Mouse (Mus musculus) neural tube, embryonic 11.5 days (tissue): Measurements from ENCODE around the gene Coq10b. TPM values are rescaled to one million over a fixed set of nuclear protein-coding genes. Genes with fewer than 3 reads are reported as not detected.

Experiments used
- ATAC-seq: fragments of 200-750 bp; cut with Nextera tagmentation; 2 replicates; pipeline ENCODE4 v1.8.0; 2017; ENCODE audit warnings: moderate number of reproducible peaks, mild to moderate bottlenecking, moderate TSS enrichment, moderate library complexity; ENCODE audit not compliant: insufficient read depth, low FRiP score, low TSS enrichment
- DNase-seq: peaks from one replicate; pipeline ENCODE4 v3.0.0-alpha.2; 2015; ENCODE audit warnings: low spot score
- H3K27ac ChIP-seq: fragments of 300-500 bp; sonication (generic); 2 replicates; pipeline ENCODE4 v1.5.1; 2014; ENCODE audit warnings: low read depth, mild to moderate bottlenecking, low read length
- H3K27me3 ChIP-seq: fragments of 300-500 bp; sonication (generic); 2 replicates; pipeline ENCODE4 v1.6.1; 2014; ENCODE audit warnings: mild to moderate bottlenecking, low read length, mixed read lengths; ENCODE audit not compliant: control insufficient read depth, insufficient read depth
- H3K36me3 ChIP-seq: fragments of 300-500 bp; sonication (generic); 2 replicates; pipeline ENCODE4 v1.6.1; 2014; ENCODE audit warnings: mild to moderate bottlenecking, low read length, moderate library complexity, mixed read lengths; ENCODE audit not compliant: control insufficient read depth, insufficient read depth
- H3K4me1 ChIP-seq: fragments of 300-500 bp; sonication (generic); 2 replicates; pipeline ENCODE4 v1.6.1; 2014; ENCODE audit warnings: low read length, mixed read lengths; ENCODE audit not compliant: control insufficient read depth, insufficient read depth
- H3K4me2 ChIP-seq: fragments of 300-500 bp; sonication (generic); 2 replicates; pipeline ENCODE4 v1.6.1; 2014; ENCODE audit warnings: low read depth, mild to moderate bottlenecking, moderate library complexity
- H3K4me3 ChIP-seq: fragments of 300-500 bp; sonication (generic); 2 replicates; pipeline ENCODE4 v1.5.1; 2014; ENCODE audit warnings: low read depth, low read length
- H3K9ac ChIP-seq: fragments of 300-500 bp; sonication (generic); 2 replicates; pipeline ENCODE4 v1.6.1; 2014; ENCODE audit warnings: mild to moderate bottlenecking, low read length
- H3K9me3 ChIP-seq: fragments of 300-500 bp; sonication (generic); 2 replicates; pipeline ENCODE4 v1.6.1; 2016; ENCODE audit warnings: low read length; ENCODE audit not compliant: control insufficient read depth
- WGBS: fragments of 180-500 bp; shearing (Covaris S2); extraction: QIAGEN DNeasy Blood & Tissue Kit; methylation state at CpG from one replicate; pipeline ENCODE4 v1.1.7; 2014; 5-methylcytosine and 5-hydroxymethylcytosine counted together
- polyA plus RNA-seq: library from polyadenylated mRNA; unstranded; fragments of >200 nt; fragmentation: Nextera tagmentation; extraction: Ambion mirVana; gene quantifications from 2 replicates; pipeline ENCODE4 v1.2.1, GENCODE M21; 2014

The Coq10b gene
- polyA plus RNA-seq, 1 experiment from 2014 or later = 31.9 TPM

DNA sequence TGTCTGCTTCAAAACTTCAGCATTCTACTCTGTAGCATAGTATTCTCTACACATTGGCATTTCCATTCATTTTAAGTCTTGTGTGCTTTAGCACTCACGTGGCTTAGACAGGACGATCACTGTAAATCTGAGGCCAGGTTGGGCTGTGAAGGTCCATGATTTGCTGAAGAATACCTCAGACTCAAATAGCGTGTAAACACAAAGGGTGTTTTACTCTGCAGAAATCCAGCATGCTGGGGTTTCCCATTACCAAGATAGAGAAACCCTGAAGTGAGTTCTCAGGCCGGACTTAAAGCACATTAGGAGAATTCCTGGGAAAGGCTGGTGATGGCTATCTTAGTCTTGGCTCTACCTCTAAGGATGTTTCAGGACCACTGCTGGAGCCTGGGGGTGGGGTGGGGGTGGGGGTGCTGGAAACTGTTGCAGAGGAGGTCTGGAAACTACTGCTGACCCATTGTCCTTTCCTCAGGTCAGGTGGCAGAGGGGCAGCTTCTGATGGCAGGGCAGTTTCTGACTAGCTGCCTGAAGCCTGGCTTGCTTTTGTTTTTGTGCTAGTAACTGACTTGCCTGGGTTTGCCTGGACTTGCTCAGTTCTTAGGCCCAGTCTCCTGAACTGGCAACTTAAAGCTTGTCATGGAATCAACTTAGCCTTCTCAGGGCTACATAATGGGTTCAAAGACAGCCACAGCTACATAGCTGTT lies 56.6 kb downstream of the Coq10b start:
- Histone ChIP-seq H3K4me1 (no peaks in the 10 kb centered on the region), H3K4me3 (no peak overlapping the region), H3K27me3 (no peaks in the 10 kb centered on the region), H3K4me2 (no peak overlapping the region), H3K36me3 (no peaks in the 10 kb centered on the region), H3K27ac (no peak overlapping the region), H3K9ac (no peak overlapping the region), H3K9me3 (no peaks in the 10 kb centered on the region)
- ATAC-seq = no peak
- no peak for DNase-seq
- WGBS = 88% methylated on average over 4 of the region's 4 CpGs

Other genes starting within 250 kb of the Coq10b start
- gene Ankrd44, start 126.4 kb upstream of the Coq10b start, polyA plus RNA-seq = 13.3 and 14.5 TPM in 2 replicates
- gene Sf3b1, start 25.3 kb upstream of the Coq10b start, polyA plus RNA-seq = 336 and 339 TPM in 2 replicates
- 404 and 440 TPM in 2 replicates for gene Hspe1, start 35.4 kb downstream of the Coq10b start, polyA plus RNA-seq
- gene Hspd1, start 35.5 kb downstream of the Coq10b start, polyA plus RNA-seq = 389 and 397 TPM in 2 replicates
- gene Mob4, start 78.5 kb downstream of the Coq10b start, polyA plus RNA-seq = 141 and 145 TPM in 2 replicates
- gene Rftn2, start 174.0 kb downstream of the Coq10b start, polyA plus RNA-seq = 12.3 and 14.2 TPM in 2 replicates
- 2.6 and 3.6 TPM in 2 replicates for gene Mars2, start 184.4 kb downstream of the Coq10b start, polyA plus RNA-seq